In genomic region chr11:100826161-100826866, GRCm38 (mm10) we compare ENCODE assay signal across 11 mouse cellular contexts. TPM values are rescaled to one million over a fixed set of nuclear protein-coding genes. Genes with fewer than 3 reads are reported as not detected.
DNase-seq lines count a peak whose midpoint lies in the region; ATAC-seq and TF ChIP-seq lines count a peak whose summit lies in the region.
"Had no signal": no experiment of that assay in that cellular context is flagged by ENCODE, and none has a peak within 500 bp of the region (broad histone marks: within the 10 kb centered on the region; RNA-seq: fewer than 3 reads in every experiment).

No protein-coding gene starts in this region.

- H3K9me3 ChIP-seq in forebrain, embryonic 13.5 days (replicated peaks), result no peaks in the 10 kb centered on the region; the same call in 1 of the 2 replicates
- H3K9me3 ChIP-seq in forebrain, embryonic 12.5 days, result no peaks in the 10 kb centered on the region; the same call in 1 of the 2 replicates
- H3K9me3 ChIP-seq in megakaryocyte, embryonic 14.5 days, result no peaks in the 10 kb centered on the region
- H3K9me3 ChIP-seq: hindbrain, embryonic 15.5 days; midbrain, embryonic 13.5 days had no signal

- no peaks in the 10 kb centered on the region for H3K36me3 ChIP-seq in forebrain, embryonic 13.5 days (ENCODE audit: poor library complexity, severe bottlenecking)
- no peaks in the 10 kb centered on the region for H3K36me3 ChIP-seq in forebrain, embryonic 12.5 days (replicated peaks)
- H3K36me3 ChIP-seq in thymus, adult 2 months (ENCODE audit: control insufficient read depth, insufficient read depth, low read length), result no peaks in the 10 kb centered on the region; the same call in 1 of the 2 replicates
- peaks cover 44% of the 10 kb centered on the region for H3K36me3 ChIP-seq in megakaryocyte, embryonic 14.5 days (replicated peaks; ENCODE audit: low read length)
- H3K36me3 ChIP-seq: hindbrain, embryonic 15.5 days; midbrain, embryonic 13.5 days had no signal

- no peak overlapping the region for H3K4me2 ChIP-seq in forebrain, embryonic 13.5 days
- H3K4me2 ChIP-seq in forebrain, embryonic 12.5 days, result no peak overlapping the region
- H3K4me2 ChIP-seq: hindbrain, embryonic 15.5 days; midbrain, embryonic 13.5 days had no signal

- 61% methylated on average over 13 of the region's 13 CpGs for WGBS in forebrain, embryonic 13.5 days
- 70% methylated on average over 13 of the region's 13 CpGs for WGBS in forebrain, embryonic 12.5 days
- 35% methylated on average over 13 of the region's 13 CpGs for WGBS in thymus, adult 2 months

- peaks cover 3% of the 10 kb centered on the region; the same call in 1 of the 2 replicates for H3K27me3 ChIP-seq in forebrain, embryonic 13.5 days
- no peaks in the 10 kb centered on the region for H3K27me3 ChIP-seq in forebrain, embryonic 12.5 days
- no peaks in the 10 kb centered on the region for H3K27me3 ChIP-seq in thymus, adult 2 months (ENCODE audit: control insufficient read depth, insufficient read depth, low read length)
- no peaks in the 10 kb centered on the region for H3K27me3 ChIP-seq in megakaryocyte, embryonic 14.5 days (replicated peaks)
- H3K27me3 ChIP-seq: hindbrain, embryonic 15.5 days; midbrain, embryonic 13.5 days had no signal

- no peak overlapping the region for H3K4me3 ChIP-seq in forebrain, embryonic 13.5 days
- H3K4me3 ChIP-seq in forebrain, embryonic 12.5 days (replicated peaks), result no peak overlapping the region
- H3K4me3 ChIP-seq in thymus, adult 2 months (ENCODE audit: control insufficient read depth, insufficient read depth, low read length), result no peak overlapping the region
- H3K4me3 ChIP-seq in megakaryocyte, embryonic 14.5 days (replicated peaks), result peak overlapping the region; percentile 3
- H3K4me3 ChIP-seq: hindbrain, embryonic 15.5 days; midbrain, embryonic 13.5 days had no signal

- ATAC-seq in forebrain, embryonic 13.5 days, result peak; percentile 45; the same call in 1 of the 2 replicates
- ATAC-seq in forebrain, embryonic 12.5 days (ENCODE audit: low FRiP score), result no peak
- ATAC-seq: midbrain, embryonic 13.5 days had no signal

- TF ChIP-seq POLR2A in thymus, adult 2 months (IDR thresholded peaks at IDR 0.05; ENCODE audit: control insufficient read depth, extremely low read depth, insufficient read depth, low read length, poor library complexity), result no peak

- no peak overlapping the region for H3K27ac ChIP-seq in forebrain, embryonic 13.5 days
- H3K27ac ChIP-seq in forebrain, embryonic 12.5 days, result no peak overlapping the region
- H3K27ac ChIP-seq in thymus, adult 2 months (ENCODE audit: control insufficient read depth, insufficient read depth, low read length), result peak overlapping the region; percentile 60; the same call in 1 of the 2 replicates
- H3K27ac ChIP-seq: hindbrain, embryonic 15.5 days; midbrain, embryonic 13.5 days had no signal

- peaks cover 33% of the 10 kb centered on the region for H3K4me1 ChIP-seq in forebrain, embryonic 13.5 days
- peaks cover 31% of the 10 kb centered on the region for H3K4me1 ChIP-seq in forebrain, embryonic 12.5 days
- peaks cover 61% of the 10 kb centered on the region for H3K4me1 ChIP-seq in thymus, adult 2 months (replicated peaks; ENCODE audit: control insufficient read depth, insufficient read depth, low read length)
- H3K4me1 ChIP-seq in megakaryocyte, embryonic 14.5 days, result peaks cover 94% of the 10 kb centered on the region

- H3K9ac ChIP-seq in forebrain, embryonic 13.5 days, result no peak overlapping the region
- H3K9ac ChIP-seq in forebrain, embryonic 12.5 days, result no peak overlapping the region
- H3K9ac ChIP-seq: hindbrain, embryonic 15.5 days; midbrain, embryonic 13.5 days had no signal

- DNase-seq in thymus, adult 2 months, result peak; percentile 61
- DNase-seq in thymus, postnatal 0 days (ENCODE audit: low spot score), result no peak
- peak; percentile 55 to 62 for DNase-seq in thymus, postnatal 36 days
- no peak for DNase-seq in gastrocnemius, postnatal 10 days
- no peak for DNase-seq in adipocyte (ENCODE audit: low spot score)
- DNase-seq: gastrocnemius, postnatal 36 days had no signal

- no peak for TF ChIP-seq CTCF in thymus, adult 2 months (IDR thresholded peaks at IDR 0.05; ENCODE audit: borderline replicate concordance, control insufficient read depth, extremely low read depth, insufficient read depth, low read length, poor library complexity)

RNA-seq across cellular contexts. Expression of gene Stat5b, which starts 24.2 kb away (rescaled TPM):
- polyA plus RNA-seq in forebrain, embryonic 13.5 days (2015; fragmentation: Nextera tagmentation; extraction: Ambion mirVana), result 11.1 and 14.0 TPM in 2 replicates
- polyA plus RNA-seq in forebrain, embryonic 12.5 days (2016; fragmentation: Nextera tagmentation; extraction: Ambion mirVana), result 16.6 and 17.3 TPM in 2 replicates
- 178 and 204 TPM in 2 replicates for polyA plus RNA-seq in thymus, adult 2 months (2012; rRNA removed)
- polyA plus RNA-seq in thymus, postnatal 0 days (2015; fragmentation: Nextera tagmentation; extraction: Ambion mirVana), result 99.6 and 105 TPM in 2 replicates
- polyA plus RNA-seq in megakaryocyte, embryonic 14.5 days (2012; ENCODE audit: insufficient read depth, low replicate concordance), result 5.7 and 12.8 TPM in 2 replicates
- 100 to 1,000 TPM; 107 to 114 TPM for total RNA-seq in gastrocnemius, postnatal 10 days (2021)

RNA-seq across cellular contexts. Expression of gene Stat5a, which starts 32.8 kb away (rescaled TPM):
- polyA plus RNA-seq in forebrain, embryonic 13.5 days (2015; fragmentation: Nextera tagmentation; extraction: Ambion mirVana), result 0.85 and 1.2 TPM in 2 replicates
- 1.2 and 1.8 TPM in 2 replicates for polyA plus RNA-seq in forebrain, embryonic 12.5 days (2016; fragmentation: Nextera tagmentation; extraction: Ambion mirVana)
- 136 and 161 TPM in 2 replicates for polyA plus RNA-seq in thymus, adult 2 months (2012; rRNA removed)
- 61.2 and 62.7 TPM in 2 replicates for polyA plus RNA-seq in thymus, postnatal 0 days (2015; fragmentation: Nextera tagmentation; extraction: Ambion mirVana)
- 2.3 and 3.9 TPM in 2 replicates for polyA plus RNA-seq in megakaryocyte, embryonic 14.5 days (2012; ENCODE audit: insufficient read depth, low replicate concordance)
- 10 to 100 TPM; 29.6 to 32.7 TPM for total RNA-seq in gastrocnemius, postnatal 10 days (2021)

RNA-seq across cellular contexts. Expression of gene Ghdc, which starts 55.6 kb away (rescaled TPM):
- 1.9 and 2.4 TPM in 2 replicates for polyA plus RNA-seq in forebrain, embryonic 13.5 days (2015; fragmentation: Nextera tagmentation; extraction: Ambion mirVana)
- polyA plus RNA-seq in forebrain, embryonic 12.5 days (2016; fragmentation: Nextera tagmentation; extraction: Ambion mirVana), result 3.1 and 3.3 TPM in 2 replicates
- polyA plus RNA-seq in thymus, adult 2 months (2012; rRNA removed), result 6.8 and 7.9 TPM in 2 replicates
- polyA plus RNA-seq in thymus, postnatal 0 days (2015; fragmentation: Nextera tagmentation; extraction: Ambion mirVana), result 2.4 and 2.7 TPM in 2 replicates
- polyA plus RNA-seq in megakaryocyte, embryonic 14.5 days (2012; ENCODE audit: insufficient read depth, low replicate concordance), result 2.2 and 7.2 TPM in 2 replicates
- total RNA-seq in gastrocnemius, postnatal 10 days (2021), result 1 to 10 TPM; 7.7 to 8.4 TPM

Comparison
In these comparisons a context has a peak if more than half of its experiments do, and no peak if none do; other contexts are left out.
1. DNase-seq: peak in thymus, adult 2 months (single experiment) and thymus, postnatal 36 days (2 of 2); none in thymus, postnatal 0 days (single experiment), gastrocnemius, postnatal 10 days (single experiment) and adipocyte (single experiment).
2. RNA of gene Stat5a, which starts 32.8 kb away (polyA plus RNA-seq): 136 to 161 TPM in thymus, adult 2 months and 61.2 to 62.7 TPM in thymus, postnatal 0 days; 2.3 to 3.9 TPM in megakaryocyte, embryonic 14.5 days, 1.2 to 1.8 TPM in forebrain, embryonic 12.5 days and 0.85 to 1.2 TPM in forebrain, embryonic 13.5 days; every median in the first group is over 10 times any median in the second.